Mouse (Mus musculus) adrenal gland, postnatal 4 days (tissue): ENCODE results near the gene Prdm2. TPM values are rescaled to one million over a fixed set of nuclear protein-coding genes. Genes with fewer than 3 reads are reported as not detected.
A peak's percentile ranks its signal among the peaks of the same experiment; 100 is the strongest.

ENCODE experiments used
- DNase-seq, 2 experiments: peaks; one replicate each; pipeline ENCODE4 v3.0.0; 2021 to 2022; ENCODE audit warnings: low spot score in 2 of 2, mixed read lengths in 2 of 2
- total RNA-seq, 2 experiments: library from RNA; stranded (reverse); gene quantifications; 2 replicates each; pipeline ENCODE4 v1.2.3; 2021

The Prdm2 gene
- total RNA-seq, 2 experiments from 2014 or later: 32.1 to 33.9 TPM

- DNase-seq: no peak
Observed at GRCm38 (mm10) chr4:143155036-143155435, 57.8 kb downstream of the Prdm2 start.

- no peak for DNase-seq
Observed at GRCm38 (mm10) chr4:143154571-143154970, 58.2 kb downstream of the Prdm2 start.

DNA sequence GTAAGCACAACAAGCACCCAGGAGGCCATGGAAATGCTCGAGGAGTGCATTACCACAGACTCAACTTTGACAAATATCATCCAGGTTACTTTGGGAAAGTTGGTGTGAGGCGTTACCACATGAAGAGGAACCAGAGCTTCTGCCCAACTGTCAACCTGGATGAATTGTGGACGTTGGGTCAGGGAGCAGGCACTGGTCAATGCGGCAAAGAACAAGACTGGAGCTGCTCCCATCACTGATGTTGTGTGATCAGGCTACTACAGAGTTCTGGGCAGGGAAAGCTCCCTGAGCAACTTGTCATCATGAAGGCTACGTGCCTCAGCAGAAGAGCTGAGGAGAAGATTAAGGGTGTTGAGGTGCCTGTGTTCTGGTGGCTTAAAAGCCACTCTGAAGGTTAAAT lies 60.2 kb downstream of the Prdm2 start:
- no peak for DNase-seq

DNA sequence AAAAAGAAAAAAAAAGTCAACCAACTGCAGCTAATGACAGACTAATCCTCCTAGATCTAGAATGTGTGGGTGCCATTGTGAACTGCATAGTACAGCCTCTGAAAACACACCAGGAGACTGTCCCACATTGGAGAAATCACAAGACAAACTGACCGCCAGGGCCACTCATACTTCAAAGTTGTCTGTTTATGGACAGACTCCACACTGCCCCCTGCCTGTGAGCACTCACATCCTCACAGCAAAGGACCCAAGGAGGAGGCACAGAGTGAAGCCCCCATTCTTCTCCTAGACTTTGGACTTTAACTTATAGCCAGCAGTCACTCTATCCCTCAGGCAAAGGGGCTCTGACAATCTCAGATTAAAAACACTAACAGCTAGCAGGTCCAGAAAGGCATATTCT lies 61.5 kb downstream of the Prdm2 start:
- peak in 1 of 2 experiments; percentile 32 for DNase-seq

GRCm38 (mm10) chr4:143147666-143148065 lies 65.1 kb downstream of the Prdm2 start:
- DNase-seq: no peak

DNA sequence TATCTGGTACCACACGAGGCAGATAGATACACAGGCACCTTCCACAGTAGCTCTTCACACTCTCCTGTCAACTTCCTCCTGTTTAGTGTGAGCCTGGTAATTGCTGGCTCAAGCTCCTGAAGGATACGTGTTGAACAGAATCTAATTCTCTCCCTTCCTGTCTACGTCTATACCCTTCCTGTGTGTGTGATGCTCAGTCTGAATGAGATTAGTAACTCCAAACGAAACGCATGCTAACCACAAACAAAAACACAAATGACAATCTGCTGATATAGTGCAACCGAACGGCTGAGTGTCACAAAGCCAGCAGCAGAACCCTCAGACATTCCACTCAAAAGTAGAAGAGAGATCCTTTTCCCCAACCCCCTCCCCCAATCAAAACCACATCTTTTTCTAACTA lies 69.2 kb downstream of the Prdm2 start:
- no peak for DNase-seq

GRCm38 (mm10) chr4:143141645-143142259 lies 71.0 kb downstream of the Prdm2 start:
- DNase-seq: no peak

- DNase-seq: no peak
Observed at GRCm38 (mm10) chr4:143140940-143141339, 71.9 kb downstream of the Prdm2 start.

DNA sequence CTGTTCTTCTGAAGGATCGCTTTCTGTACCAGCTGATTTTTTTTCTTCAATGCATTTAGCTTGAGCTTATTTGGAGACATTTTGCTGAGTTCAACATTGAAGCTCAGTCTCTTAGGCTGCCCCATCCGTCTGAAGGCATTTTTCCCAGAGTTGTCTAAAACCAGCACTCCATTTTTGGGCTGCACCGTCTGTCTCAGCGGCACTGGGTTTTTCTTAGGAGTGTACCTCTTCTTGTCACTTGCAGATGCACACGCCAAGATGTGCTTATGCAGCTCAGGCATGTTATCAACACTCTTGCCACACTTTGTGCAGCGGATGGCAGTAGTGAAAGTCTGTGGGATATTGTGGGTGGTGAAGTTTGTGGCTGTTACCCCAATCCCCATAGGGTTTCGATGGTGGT lies 80.4 kb downstream of the Prdm2 start:
- no peak for DNase-seq

DNA sequence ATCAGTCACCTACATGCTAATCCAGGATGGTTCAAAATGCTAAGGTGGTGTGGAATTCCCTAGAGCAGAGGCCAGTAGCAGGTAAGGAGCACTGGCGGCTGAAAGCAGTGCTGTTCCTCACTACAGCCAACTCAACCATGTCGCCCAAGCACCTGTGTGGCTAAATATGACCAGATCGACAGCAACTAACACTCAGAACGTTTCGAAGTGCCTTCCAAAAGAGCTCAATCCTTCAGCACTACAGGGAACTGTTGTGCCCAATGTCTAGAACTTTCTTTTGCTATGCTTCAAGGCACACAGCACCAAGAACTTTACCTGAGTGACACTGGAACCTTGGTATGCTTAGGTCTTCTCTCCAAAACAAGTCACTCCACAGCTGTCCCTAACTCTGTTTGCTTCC lies 82.4 kb downstream of the Prdm2 start:
- DNase-seq: no peak

DNA sequence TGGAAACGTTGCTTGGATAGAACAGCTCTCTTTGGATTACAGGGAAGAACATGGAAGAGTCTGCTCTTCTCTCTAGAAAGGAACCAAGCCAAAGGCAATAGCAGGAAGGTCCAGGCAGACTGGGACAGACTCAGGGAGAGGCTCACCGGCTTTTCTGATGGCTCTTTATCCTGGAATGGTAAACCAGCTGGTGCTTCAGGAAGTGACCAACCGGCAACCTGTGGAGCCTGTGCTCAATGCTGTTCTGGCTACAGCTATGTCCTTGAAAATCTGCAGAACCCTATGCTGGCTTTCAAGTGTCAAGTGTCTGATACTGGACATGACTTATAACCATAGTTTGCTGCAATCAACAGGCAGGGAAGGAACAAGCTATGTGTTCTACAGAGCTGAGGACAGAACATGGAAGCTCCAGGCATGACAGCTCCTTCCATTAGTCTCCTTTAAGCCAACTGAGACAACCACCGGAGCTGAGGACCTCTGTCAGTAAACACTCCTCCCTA lies 83.5 kb downstream of the Prdm2 start:
- DNase-seq: no peak

DNA sequence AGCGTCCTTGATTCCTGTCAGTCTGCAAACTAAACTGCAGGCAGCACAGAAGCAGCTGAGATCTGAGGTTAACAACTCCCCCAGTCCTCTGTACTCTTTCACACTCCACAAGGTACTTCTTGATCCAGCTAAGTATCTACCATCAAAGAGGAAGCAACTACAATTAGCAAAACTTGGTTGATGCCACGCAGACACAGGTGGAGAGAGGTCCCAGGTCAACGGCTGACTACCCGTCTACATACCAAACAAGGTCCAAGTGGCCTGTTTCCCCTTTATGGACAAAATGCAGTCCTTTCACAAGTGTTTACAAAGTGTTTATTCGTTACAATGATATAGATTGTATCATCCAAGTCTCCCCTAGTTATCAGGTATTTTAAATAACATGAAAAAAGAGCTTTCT lies 85.6 kb downstream of the Prdm2 start:
- no peak for DNase-seq

- DNase-seq: no peak
Observed at GRCm38 (mm10) chr4:143126476-143126875, 86.3 kb downstream of the Prdm2 start.

- DNase-seq: no peak
Observed at GRCm38 (mm10) chr4:143125290-143125689, 87.5 kb downstream of the Prdm2 start.

DNA sequence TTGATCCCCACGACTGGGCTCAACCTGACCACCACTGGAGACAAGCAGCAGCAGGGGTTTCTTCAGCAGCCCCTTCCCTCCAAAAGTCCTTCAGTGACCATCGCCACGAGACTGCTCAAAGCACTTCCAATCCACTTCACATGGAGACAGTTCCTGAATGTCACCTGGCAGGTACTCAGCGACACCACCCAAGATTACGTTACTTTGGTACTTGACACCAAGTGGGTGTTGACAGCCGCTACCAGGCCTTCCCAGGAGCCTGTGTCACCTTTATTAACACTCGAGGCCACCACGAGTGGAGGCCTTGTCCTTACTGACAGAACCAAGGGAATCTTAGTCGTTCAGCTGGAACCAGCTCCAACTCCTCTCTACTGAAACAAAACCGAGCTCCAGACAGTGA lies 89.8 kb downstream of the Prdm2 start:
- DNase-seq: no peak

- DNase-seq: no peak
Observed at GRCm38 (mm10) chr4:143121174-143121573, 91.6 kb downstream of the Prdm2 start.

DNA sequence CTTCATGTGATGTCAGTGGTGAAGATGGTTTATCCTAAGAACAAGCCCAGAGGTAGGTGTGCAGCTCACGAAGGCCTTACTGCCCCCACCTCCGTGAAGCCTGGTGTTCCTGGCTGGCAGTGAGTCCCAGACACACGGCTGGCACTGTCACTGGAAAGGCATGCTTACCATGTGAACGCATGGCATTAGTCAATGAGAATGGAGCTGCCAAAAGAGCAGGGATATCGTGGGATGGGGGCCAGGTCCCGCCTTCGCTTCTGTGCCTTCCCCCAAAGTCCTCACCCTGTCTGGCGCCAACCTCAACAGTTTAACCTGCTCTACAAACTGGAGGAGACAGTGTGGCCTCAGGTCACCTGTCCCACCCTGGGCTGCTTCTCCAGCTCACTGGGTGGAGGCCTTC lies 92.8 kb downstream of the Prdm2 start:
- DNase-seq: no peak

DNA sequence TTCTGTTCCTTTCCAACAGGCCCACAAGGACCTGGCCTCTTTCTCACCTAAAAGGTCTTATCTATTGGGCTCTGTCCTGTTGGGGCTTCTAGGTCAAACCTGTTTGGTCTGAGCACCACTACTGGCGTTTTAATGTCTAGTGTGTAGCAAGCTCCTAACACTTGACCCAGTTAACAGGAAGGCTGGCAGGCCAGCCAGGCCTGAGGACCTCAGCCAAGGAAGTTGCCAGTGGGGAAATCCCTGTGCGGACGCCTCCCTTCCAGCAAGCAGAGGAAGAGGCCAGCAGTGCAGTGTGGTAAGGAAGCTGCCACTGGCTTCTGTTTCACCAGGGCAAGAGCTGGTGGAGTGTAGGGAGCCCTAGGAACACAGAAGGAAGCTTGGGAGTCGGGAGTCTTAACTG lies 94.0 kb downstream of the Prdm2 start:
- DNase-seq: peak in 1 of 2 experiments; percentile 28

GRCm38 (mm10) chr4:143115851-143116250 lies 96.9 kb downstream of the Prdm2 start:
- no peak for DNase-seq

- DNase-seq: no peak
Observed at GRCm38 (mm10) chr4:143114232-143114979, 98.4 kb downstream of the Prdm2 start.

DNA sequence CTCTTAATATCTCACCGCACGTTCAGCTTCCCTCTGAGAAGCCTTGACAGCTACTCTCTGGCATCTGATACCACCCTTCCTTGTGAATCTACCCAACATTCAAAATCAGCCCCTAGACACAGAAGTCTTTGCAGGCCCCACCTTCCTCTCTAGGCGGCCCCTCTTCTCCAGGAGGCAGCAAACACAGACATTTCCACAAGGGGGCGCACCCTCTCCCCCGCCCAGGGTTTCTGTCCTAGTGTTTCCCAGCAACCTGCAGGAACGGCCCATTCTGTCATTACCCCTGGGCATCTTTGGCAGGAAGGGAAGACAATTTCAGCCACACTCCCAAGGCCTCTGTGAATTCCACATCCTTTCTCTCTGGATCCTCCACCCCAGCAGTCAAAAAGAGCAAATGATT lies 99.8 kb downstream of the Prdm2 start:
- DNase-seq: peak; percentile 50 to 55

GRCm38 (mm10) chr4:143112439-143112838 lies 100.4 kb downstream of the Prdm2 start:
- DNase-seq: no peak

GRCm38 (mm10) chr4:143111872-143112271 lies 100.9 kb downstream of the Prdm2 start:
- no peak for DNase-seq
